Mouse (Mus musculus) stomach, postnatal 0 days (tissue): ENCODE results near the gene Slx4ip. TPM values are rescaled to one million over a fixed set of nuclear protein-coding genes. Genes with fewer than 3 reads are reported as not detected.
A peak's percentile ranks its signal among the peaks of the same experiment; 100 is the strongest.

ENCODE experiments used
- ATAC-seq: fragments of 200-750 bp; cut with Nextera tagmentation; 2 replicates; pipeline ENCODE4 v1.8.0; 2017; ENCODE audit not compliant: low FRiP score, low TSS enrichment
- DNase-seq: peaks from one replicate; pipeline ENCODE4 v3.0.0-alpha.2; 2016; ENCODE audit warnings: low spot score
- H3K27ac ChIP-seq: fragments of 300-500 bp; sonication (generic); replicated peaks from 2 replicates; pipeline ENCODE4 v1.5.1; 2014; ENCODE audit warnings: mild to moderate bottlenecking, control low read depth
- H3K27me3 ChIP-seq: fragments of 300-500 bp; sonication (generic); 2 replicates; pipeline ENCODE4 v1.6.1; 2014; ENCODE audit warnings: low read length; ENCODE audit not compliant: control insufficient read depth, insufficient read depth
- H3K36me3 ChIP-seq: fragments of 300-500 bp; sonication (generic); 2 replicates; pipeline ENCODE4 v1.6.1; 2014; ENCODE audit warnings: low read length, mixed read lengths; ENCODE audit not compliant: control insufficient read depth, insufficient read depth
- H3K4me1 ChIP-seq: fragments of 300-500 bp; sonication (generic); replicated peaks from 2 replicates; pipeline ENCODE4 v1.6.1; 2014; ENCODE audit warnings: antibody characterized with exemption; ENCODE audit not compliant: control insufficient read depth, insufficient read depth
- H3K4me2 ChIP-seq: fragments of 300-500 bp; sonication (generic); replicated peaks from 2 replicates; pipeline ENCODE4 v1.6.1; 2014; ENCODE audit warnings: low read depth, mild to moderate bottlenecking, control low read depth, moderate library complexity
- H3K4me3 ChIP-seq: fragments of 300-500 bp; sonication (generic); 2 replicates; pipeline ENCODE4 v1.5.1; 2014; ENCODE audit warnings: low read depth, low read length, control low read depth
- H3K9ac ChIP-seq: fragments of 300-500 bp; sonication (generic); 2 replicates; pipeline ENCODE4 v1.6.1; 2014; ENCODE audit warnings: mild to moderate bottlenecking, low read length, control low read depth, mixed read lengths
- H3K9me3 ChIP-seq: fragments of 300-500 bp; sonication (generic); 2 replicates; pipeline ENCODE4 v1.6.1; 2016; ENCODE audit warnings: low read length; ENCODE audit not compliant: control insufficient read depth
- CTCF ChIP-seq: IDR thresholded peaks from 2 replicates; pipeline ENCODE4 v1.5.1; 2016; ENCODE audit warnings: antibody characterized with exemption, low read depth, mild to moderate bottlenecking, moderate library complexity
- EP300 ChIP-seq: optimal IDR thresholded peaks from 2 replicates; pipeline ENCODE3; 2016; ENCODE audit warnings: antibody characterized with exemption
- whole genome bisulfite sequencing: fragments of 180-500 bp; shearing (Covaris S2); extraction: QIAGEN DNeasy Blood & Tissue Kit; methylation state at CpG from one replicate; pipeline ENCODE4 v1.1.7; 2014; 5-methylcytosine and 5-hydroxymethylcytosine counted together
- polyA plus RNA-seq: library from polyadenylated mRNA; unstranded; fragments of >200 nt; fragmentation: Nextera tagmentation; extraction: Ambion mirVana; gene quantifications from 2 replicates; pipeline ENCODE4 v1.2.1, GENCODE M21; 2015

Gene Slx4ip
- polyA plus RNA-seq, 1 experiment from 2014 or later = 2.1 TPM

GRCm38 (mm10) chr2:136913021-136913420, 22.0 kb downstream of the Slx4ip start:
- Histone ChIP-seq H3K4me1 (no peaks in the 10 kb centered on the region), H3K27me3 (no peaks in the 10 kb centered on the region), H3K4me3 (no peak overlapping the region), H3K36me3 (no peaks in the 10 kb centered on the region), H3K9me3 (no peaks in the 10 kb centered on the region), H3K9ac (no peak overlapping the region), H3K4me2 (no peak overlapping the region), H3K27ac (no peak overlapping the region)
- TF ChIP-seq EP300 (no peak), CTCF (no peak)
- ATAC-seq (no peak), DNase-seq (no peak)
- 54% methylated on average over 3 of the region's 3 CpGs for WGBS

GRCm38 (mm10) chr2:136914334-136914902, 23.4 kb downstream of the Slx4ip start:
- H3K27ac ChIP-seq = no peak overlapping the region
- ATAC-seq (0 out of 2 replicates have a peak, but pooled peaks have one; percentile 29), DNase-seq (no peak)

DNA sequence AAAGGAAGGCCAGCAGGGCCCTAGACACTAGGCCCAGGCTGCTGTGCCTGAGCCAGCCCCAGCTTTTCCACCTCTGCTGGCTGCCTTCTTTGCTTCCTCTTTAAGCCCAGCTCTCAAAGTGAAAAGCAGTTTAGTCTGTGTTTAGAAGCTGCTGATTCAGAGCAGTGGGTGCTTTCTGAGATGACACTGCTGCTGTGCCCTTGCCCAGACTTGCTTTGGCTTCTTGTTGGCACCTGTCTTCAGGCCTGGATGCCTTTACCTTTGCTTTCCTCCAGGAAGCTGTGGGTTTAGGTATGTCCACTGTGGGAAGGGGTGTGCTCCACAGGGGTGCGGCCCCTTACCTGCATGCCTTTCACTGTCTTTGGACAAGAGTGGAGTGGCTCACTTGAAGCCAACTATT, 28.4 kb downstream of the Slx4ip start:
- 93% methylated on average over 1 of the region's 1 CpGs for WGBS
- Histone ChIP-seq H3K9ac (no peak overlapping the region), H3K4me3 (no peak overlapping the region), H3K27ac (peak overlapping the region; percentile 74), H3K4me1 (no peaks in the 10 kb centered on the region), H3K9me3 (no peaks in the 10 kb centered on the region), H3K4me2 (no peak overlapping the region), H3K27me3 (no peaks in the 10 kb centered on the region), H3K36me3 (no peaks in the 10 kb centered on the region)
- 0 out of 2 replicates have a peak, but pooled peaks have one; percentile 12 for ATAC-seq
- DNase-seq = no peak
- TF ChIP-seq CTCF = no peak
- TF ChIP-seq EP300 = no peak

More at GRCm38 (mm10) chr2:136914334-136914902, 23.4 kb downstream of the Slx4ip start:
- no peak overlapping the region for H3K4me3 ChIP-seq
- no peak overlapping the region for H3K9ac ChIP-seq
- H3K4me1 ChIP-seq = no peaks in the 10 kb centered on the region
- TF ChIP-seq EP300 (no peak), CTCF (peak; percentile 80)
- WGBS = 33% methylated on average over 3 of the region's 3 CpGs
- H3K4me2 ChIP-seq = no peak overlapping the region
- H3K36me3 ChIP-seq = no peaks in the 10 kb centered on the region
- no peaks in the 10 kb centered on the region for H3K27me3 ChIP-seq
- H3K9me3 ChIP-seq = no peaks in the 10 kb centered on the region

DNA sequence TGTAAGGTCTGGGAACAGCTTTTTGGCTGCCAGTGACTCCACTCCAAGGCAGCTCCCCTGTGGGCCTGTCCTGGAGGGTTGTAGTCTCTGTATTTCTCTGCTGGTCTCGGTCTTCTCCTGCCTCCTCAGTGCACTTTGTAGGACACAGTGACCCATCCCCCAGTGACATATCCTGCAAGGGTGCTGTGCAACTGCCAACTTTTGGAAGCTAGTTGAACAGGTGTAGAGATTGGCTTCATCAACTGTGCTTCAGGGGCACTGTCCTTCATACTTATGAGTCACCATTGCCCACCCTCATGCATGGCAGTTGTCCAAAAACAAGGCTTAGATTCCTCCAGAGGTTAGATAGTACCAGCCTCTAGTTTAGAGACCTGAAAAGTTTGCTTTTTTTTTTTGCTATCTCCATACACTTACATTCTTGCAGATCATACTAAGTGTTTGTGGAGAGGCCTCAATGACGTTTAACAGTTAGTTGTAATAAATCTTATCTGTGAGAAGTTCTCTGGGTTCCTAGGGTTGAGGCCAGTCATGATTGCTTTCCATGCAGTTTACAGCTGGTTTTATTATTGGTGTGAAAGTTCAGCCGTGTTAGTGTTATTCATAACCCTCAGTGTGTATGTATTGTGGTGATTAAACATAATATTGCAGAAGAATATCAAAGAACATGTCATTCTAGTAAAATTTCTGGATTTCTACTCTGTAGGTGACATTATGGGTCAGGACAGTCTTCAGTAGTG, 29.4 kb downstream of the Slx4ip start:
- peak overlapping the region; percentile 56; the same call in 1 of the 2 replicates for H3K27ac ChIP-seq
- H3K9ac ChIP-seq = no peak overlapping the region
- DNase-seq = no peak
- H3K4me2 ChIP-seq = no peak overlapping the region
- H3K9me3 ChIP-seq = no peaks in the 10 kb centered on the region
- no peak overlapping the region for H3K4me3 ChIP-seq
- ATAC-seq = no peak
- H3K4me1 ChIP-seq = no peaks in the 10 kb centered on the region
- no peaks in the 10 kb centered on the region for H3K36me3 ChIP-seq
- WGBS = 54% methylated on average over 3 of the region's 3 CpGs
- TF ChIP-seq CTCF (no peak), EP300 (no peak)
- H3K27me3 ChIP-seq = no peaks in the 10 kb centered on the region

DNA sequence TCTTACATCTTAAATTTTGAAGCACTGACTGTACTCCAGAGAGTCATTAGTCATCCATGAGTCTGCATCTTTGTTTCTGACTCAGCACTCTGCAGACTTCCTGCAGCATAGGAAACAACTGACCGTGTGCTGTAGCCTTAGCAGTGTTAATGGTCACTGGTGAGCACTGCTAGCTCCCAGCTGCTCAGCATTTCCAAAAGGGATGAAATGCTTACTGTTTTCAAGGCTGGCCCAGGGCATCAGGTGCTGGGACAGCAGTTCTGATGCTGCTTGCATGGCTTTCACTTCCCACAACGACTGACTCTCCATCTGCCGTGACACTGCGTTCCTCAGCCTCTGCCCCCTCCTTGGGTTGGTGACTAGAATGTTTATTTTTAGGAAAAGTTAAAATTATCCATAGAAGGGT, 30.0 kb downstream of the Slx4ip start:
- Histone ChIP-seq H3K4me2 (no peak overlapping the region), H3K4me1 (no peaks in the 10 kb centered on the region), H3K27ac (peak overlapping the region; percentile 56; the same call in 1 of the 2 replicates), H3K4me3 (no peak overlapping the region), H3K9me3 (no peaks in the 10 kb centered on the region), H3K36me3 (no peaks in the 10 kb centered on the region), H3K9ac (no peak overlapping the region), H3K27me3 (no peaks in the 10 kb centered on the region)
- DNase-seq (no peak), ATAC-seq (peak; percentile 80)
- 29% methylated on average over 4 of the region's 4 CpGs for WGBS
- TF ChIP-seq CTCF = no peak
- TF ChIP-seq EP300 = no peak
